Mouse (Mus musculus) brain, adult 2 months (tissue): Measurements from ENCODE around the gene Lama5.
A peak's percentile ranks its signal among the peaks of the same experiment; 100 is the strongest.
"Not testable (repeated sequence)": the region's sequence is repeated elsewhere in the genome, so short reads cannot be mapped to it uniquely, and the experiment has no call there.

Experiments
- DNase-seq: peaks from one replicate; pipeline ENCODE4 v3.0.0; 2011; ENCODE audit warnings: low read depth, low spot score

The Lama5 gene

DNA sequence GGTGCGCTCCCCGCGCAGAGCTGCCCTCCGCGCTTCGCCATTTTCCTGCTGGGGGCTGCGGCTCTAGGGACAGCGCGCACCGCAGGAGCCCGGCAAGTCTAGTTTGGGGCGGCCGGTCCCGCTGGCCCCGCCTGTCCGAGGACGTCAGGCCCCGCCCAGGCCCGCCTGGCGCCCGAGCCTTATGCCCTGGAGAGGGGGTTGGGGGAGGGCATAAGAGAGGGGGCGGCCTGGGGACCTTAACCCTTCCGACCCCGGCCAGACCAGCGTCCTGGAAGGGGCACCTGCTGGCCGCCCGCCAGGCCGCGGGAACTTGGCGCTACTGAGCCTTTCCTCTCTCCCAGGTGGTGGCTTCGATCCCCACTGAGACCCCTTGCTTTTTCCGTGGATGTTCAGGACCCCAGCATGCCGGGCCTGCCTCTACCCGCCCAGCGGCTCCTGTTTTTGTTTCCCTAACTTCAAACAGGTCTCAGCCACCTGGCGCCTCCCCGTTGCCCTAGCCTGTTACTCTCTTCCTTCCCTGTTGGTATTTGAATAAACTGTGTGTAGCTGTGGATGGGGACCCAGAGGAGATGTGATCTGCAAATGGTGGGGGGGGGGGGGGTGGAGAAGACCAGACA is at the start of gene Lama5:
Gene Lama5 (minus strand): TSS at position 98 of the 617 bp plus-strand sequence.
- DNase-seq: no peak

DNA sequence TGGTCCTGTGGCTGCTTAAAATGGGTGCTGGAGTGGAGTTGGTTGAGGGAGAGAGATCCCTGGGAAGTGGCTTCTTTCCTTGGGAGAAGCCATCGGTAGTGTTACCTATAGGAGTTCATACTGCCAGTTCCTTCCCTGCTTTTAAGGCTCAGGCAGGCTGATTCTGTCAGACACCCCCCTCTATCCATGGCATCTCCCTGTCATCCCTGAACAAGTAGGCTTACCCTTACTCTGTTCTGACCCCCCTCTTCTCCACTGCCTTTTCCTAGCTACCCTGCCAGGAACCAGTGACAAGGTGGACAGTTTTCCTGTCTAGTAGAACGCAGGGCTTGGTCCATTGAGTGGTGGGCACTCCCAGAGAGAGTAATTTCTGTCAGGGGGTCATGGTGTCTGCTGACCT is 48.9 kb upstream of the Lama5 start:
- no peak for DNase-seq

DNA sequence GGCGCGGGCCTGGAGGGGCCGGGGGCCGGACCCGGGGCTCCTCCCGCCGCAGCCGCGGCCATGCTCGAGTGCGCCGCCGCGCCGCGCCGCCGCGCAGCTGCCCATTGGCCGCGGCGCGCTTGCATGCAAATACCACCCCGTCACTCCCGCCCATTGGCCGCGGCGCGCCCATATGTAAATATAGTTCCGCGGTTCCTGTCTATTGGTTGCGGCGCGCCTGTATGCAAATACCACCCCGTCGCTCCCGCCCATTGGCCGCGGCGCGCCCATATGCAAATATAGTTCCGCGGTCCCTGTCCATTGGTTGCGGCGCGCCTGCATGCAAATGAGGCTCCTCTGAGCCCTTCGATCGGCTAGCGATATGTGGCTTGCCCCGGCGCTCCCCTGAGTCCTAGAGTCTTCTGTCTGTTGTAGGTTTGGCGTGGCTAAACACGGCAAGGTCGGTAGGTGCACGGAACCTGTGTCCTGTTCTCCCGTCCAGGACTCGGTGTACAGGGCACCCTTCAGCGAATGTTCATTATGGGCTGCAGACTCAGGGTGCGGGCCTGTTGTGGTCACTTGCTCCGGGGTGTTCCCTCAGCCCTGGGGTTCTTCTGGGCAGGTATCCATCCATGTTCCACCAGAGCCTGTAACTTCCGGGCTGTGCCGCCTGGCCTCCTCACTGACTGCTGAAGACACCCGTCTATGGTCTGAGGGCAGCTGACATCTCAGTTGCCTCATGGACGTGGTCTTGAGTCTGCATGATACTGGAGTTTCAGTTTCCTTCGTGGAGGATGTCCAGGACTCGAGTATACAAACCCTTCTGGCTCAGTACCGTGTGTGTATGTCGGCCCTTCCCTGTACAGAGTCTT is 48.0 kb upstream of the Lama5 start, which contains the start of gene Cables2:
Gene Cables2 (minus strand): TSS at position 103 of the 851 bp plus-strand sequence.
- DNase-seq: peak; percentile 99

- no peak for DNase-seq
Measured at GRCm38 (mm10) chr2:180272884-180273321, 47.2 kb upstream of the Lama5 start.

DNA sequence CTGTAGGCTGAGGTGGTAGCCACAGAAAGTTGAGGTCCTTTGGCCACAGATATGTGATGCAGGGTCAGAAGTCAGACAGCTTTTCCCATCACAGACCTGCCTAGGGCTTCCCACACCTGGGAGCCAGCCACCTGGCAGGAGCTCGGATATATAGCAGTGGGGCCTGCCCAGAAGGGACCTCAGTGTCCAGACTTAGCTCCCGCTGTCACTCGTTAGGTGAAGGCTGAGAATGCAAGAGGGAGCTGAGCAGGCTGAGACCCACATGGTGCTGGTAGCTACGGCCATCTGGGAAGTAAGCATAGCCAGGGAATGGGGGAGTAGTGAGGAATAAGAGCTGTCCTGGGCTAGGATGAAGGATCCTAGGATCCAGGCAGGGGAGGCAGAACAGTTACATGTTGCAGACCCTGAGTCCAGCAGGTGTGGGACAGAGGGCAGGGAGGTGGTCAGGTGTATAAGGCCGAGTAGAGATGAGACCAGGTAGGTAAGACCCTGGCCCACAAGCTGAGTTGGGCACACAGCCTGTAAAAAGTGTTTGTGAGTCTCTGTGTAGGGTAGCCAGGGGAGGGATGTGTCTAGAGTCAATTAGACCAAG is 46.2 kb upstream of the Lama5 start:
- DNase-seq: peak; percentile 47

DNA sequence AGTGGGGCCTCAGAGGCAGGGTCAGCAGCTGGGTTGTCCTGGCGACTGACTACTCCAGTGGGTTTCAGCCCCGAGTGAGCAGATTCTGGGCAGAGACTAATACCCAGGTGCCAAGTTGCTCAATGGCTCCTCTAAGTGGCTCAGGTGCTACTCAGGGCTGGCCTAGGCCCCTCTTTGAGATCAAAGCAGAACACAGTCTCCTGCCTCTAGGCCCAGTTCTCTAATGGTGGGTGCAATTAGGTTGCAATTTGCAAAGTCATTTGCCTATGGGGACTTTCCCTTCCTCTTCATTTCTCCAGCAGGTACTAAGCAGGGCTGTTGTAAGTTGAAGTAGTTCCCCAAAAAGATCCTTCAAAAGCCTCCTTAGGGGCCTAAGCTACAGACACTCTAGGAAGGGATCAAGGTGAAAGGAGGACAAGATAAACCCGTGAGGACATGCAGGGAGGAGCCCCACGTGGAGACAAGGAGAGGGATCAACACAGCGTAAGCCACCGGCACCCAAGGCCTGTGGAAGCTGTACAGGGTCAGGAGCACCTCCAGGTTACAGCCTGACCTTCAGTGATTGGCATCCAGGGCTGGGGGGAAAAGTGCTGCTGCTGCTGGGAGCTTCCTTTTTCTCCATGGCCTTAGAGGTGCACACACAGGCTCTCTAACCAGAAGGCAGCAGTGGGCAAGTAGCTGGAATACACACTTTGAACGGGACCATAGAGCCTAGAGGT is 45.0 kb upstream of the Lama5 start:
- no peak for DNase-seq

DNA sequence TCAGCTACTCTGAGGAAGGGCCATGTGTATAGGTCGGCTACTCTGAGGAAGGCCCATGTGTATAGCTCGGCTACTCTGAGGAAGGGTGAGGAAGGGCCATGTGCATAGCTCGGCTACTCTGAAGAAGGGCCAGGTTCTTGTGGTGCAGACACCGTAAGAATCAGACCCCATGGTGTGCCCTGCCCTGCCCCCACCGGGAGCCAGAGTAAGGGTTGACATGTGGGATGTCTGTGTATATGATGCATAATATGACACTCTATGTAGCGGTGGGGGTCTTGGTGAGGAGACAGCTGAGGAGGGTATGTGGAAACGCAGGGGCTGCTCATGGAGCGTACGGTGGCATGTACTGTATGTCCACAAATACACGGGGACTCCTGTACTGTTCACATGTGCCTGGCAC is 43.7 kb upstream of the Lama5 start:
- DNase-seq: no peak

GRCm38 (mm10) chr2:180267955-180268354 is 42.3 kb upstream of the Lama5 start:
- DNase-seq: no peak

DNA sequence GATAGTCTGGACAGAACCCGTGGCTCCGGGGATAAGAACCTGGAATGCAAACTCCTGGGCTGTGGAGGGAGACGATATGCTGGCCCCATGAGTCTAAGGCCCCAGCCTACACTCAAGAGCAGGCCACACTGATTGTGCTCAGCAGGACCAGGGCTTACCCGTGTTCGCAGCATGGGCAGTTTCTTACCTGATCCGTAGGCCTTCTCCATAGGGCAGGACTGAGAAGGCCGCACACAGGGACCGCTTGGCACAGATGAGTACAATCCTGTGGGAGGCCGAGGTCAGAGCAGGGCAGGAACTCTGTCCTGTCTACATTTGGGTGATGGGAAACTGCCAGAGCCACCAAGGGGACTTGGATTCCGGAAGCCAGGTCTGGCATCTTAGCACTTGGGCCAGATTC is 37.2 kb upstream of the Lama5 start:
- DNase-seq: no peak

GRCm38 (mm10) chr2:180262441-180262840 is 36.8 kb upstream of the Lama5 start:
- no peak for DNase-seq

GRCm38 (mm10) chr2:180261901-180262300 is 36.2 kb upstream of the Lama5 start:
- DNase-seq: no peak

DNA sequence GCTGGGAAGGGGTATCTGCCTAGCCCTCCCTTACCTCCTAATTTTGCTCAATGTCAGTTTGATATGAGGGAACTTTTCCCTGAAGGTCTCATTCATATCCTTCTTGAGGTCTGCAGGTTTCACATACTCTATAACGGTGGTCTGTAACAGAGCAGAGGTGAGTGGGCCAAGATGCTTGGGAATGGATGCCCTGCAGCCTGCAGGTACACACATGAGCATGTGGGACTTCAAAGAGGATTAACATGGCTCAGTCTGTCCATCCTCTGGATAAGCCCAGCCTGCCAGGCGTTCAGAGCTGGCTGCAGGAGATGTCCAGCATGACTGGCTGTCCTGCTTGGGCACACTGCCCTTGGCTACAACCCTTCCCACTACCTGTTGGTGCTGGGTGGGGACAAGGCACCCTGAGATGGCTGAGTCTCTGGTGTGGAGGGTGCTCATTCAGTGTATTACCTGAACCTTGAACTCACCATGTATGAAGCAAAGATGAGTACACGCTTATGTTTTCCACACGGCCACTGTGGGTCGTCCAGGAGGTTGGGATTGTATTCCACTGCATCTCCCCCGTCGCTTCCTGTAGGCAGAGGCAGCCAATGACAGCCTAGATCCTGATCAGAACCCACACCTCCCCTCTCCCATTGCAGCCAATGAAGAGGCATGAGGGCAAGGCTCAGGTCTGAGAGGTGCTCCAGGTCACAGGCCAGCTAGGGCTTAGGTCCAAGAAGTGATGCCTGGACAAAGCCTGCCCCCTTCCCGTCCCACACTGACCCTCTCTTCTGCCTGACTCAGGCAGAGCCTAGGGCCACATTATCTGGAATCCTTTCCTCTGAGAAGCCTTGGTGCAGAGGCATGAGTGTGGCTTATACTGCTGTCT is 35.2 kb upstream of the Lama5 start:
- no peak for DNase-seq

- DNase-seq: not testable (repeated sequence)
Measured at GRCm38 (mm10) chr2:180259826-180260609, 34.4 kb upstream of the Lama5 start.

DNA sequence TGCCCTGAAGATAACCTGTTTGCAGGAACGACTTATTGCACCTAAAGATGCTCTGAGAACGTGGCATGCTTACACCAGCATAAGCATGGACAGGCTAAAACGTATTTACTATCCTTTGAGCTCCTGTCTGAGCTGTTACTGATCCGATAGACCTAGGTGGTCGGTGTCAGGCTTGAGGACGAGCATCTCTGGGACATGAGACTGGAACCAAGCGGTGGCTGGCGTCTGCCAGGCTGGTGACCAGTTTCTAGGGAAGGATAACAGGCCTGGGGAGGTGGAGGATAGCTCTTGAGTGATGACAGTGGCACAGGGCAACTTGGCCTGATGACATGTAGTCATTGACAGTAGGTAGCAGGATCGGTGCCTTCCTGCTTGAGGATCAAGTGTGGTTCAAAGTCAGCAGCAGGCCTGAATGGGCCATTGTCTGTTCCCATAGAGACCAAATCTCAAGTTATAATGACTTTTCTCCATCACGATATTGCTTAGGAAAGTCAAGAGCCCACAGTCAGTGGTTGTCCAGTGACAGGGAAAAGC is 33.4 kb upstream of the Lama5 start:
- not testable (repeated sequence) for DNase-seq

- no peak for DNase-seq
Measured at GRCm38 (mm10) chr2:180257963-180258865, 32.6 kb upstream of the Lama5 start.

DNA sequence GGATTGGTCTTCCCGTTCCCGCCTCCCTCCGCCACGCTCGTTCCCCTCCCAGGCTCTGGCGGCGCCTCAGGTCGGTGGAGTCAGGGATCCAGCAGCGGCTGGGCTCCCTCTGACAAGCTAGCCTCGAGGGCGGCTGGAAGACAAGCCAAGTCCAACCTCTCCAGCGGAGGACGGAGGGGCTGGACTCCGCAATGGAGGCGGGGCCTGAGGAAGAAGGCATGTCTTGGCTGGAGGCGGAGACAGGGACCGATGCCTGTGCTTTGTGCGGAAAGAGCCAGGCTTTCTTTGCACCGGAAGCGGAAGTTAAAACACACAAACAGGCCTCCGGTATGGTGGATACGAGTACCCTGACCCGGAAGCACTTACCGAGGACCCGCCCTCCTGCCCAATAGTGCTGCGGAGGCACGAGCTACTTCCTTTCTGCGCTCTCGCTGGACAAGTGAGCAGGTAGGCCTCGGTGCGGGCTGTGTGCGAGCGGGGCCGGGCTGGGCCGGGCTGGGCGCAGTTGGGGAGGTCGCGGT is 31.4 kb upstream of the Lama5 start, which contains the start of gene Rps21:
Gene Rps21 (plus strand): TSS at position 377 of the 521 bp plus-strand sequence.
- peak; percentile 100 for DNase-seq

GRCm38 (mm10) chr2:180256296-180257000 is 30.8 kb upstream of the Lama5 start:
- DNase-seq: no peak

GRCm38 (mm10) chr2:180255701-180256100 is 30.0 kb upstream of the Lama5 start:
- DNase-seq: no peak
